Mouse (Mus musculus): ENCODE measurements at regions not wholly inside any gene's neighbourhood (a gene's known extent, or its start where the extent isn't known, plus 50 kb on each side); places are given as distances from the start of the nearest gene placed in this dataset.
"Not testable (repeated sequence)": the region's sequence is repeated elsewhere in the genome, so short reads cannot be mapped to it uniquely, and the experiment has no call there.

DNA sequence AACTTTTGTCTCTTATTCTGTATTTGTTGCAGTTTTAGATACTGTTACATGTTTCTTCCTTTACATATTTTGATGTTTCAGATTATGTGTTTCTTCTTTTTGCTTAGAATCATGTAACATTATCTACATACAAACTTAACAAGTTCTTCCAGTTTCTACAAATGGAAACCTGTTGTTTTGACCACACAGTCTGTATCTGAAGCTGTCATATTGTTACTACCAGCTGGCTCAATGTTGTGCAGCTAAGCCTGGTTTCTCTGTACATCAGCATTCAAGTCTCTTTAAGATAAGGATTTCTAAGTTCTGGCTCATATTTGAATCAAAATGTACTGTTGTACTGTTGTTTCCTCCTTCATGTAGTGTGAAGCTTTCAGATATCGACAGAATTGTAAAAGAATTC lies 65.4 kb upstream of the Vps41 start:
- no peak for TF ChIP-seq CTCF (IDR thresholded peaks at IDR 0.05; ENCODE audit: low read depth)
- Histone ChIP-seq H3K27me3 (ENCODE audit: insufficient read depth, low read length) (no peaks in the 10 kb centered on the region), H3K4me2 (no peak overlapping the region), H3K4me3 (ENCODE audit: low read depth, low read length) (no peak overlapping the region), H3K27ac (ENCODE audit: low read depth) (no peak overlapping the region), H3K4me1 (ENCODE audit: insufficient read depth) (no peaks in the 10 kb centered on the region), H3K36me3 (ENCODE audit: insufficient read depth) (no peaks in the 10 kb centered on the region), H3K9ac (no peak overlapping the region), H3K9me3 (ENCODE audit: low read depth, low read length) (no peaks in the 10 kb centered on the region)
- DNase-seq = no peak
- 81% methylated on average over 1 of the region's 1 CpGs for WGBS
- no peak for ATAC-seq (ENCODE audit: insufficient read depth)

DNA sequence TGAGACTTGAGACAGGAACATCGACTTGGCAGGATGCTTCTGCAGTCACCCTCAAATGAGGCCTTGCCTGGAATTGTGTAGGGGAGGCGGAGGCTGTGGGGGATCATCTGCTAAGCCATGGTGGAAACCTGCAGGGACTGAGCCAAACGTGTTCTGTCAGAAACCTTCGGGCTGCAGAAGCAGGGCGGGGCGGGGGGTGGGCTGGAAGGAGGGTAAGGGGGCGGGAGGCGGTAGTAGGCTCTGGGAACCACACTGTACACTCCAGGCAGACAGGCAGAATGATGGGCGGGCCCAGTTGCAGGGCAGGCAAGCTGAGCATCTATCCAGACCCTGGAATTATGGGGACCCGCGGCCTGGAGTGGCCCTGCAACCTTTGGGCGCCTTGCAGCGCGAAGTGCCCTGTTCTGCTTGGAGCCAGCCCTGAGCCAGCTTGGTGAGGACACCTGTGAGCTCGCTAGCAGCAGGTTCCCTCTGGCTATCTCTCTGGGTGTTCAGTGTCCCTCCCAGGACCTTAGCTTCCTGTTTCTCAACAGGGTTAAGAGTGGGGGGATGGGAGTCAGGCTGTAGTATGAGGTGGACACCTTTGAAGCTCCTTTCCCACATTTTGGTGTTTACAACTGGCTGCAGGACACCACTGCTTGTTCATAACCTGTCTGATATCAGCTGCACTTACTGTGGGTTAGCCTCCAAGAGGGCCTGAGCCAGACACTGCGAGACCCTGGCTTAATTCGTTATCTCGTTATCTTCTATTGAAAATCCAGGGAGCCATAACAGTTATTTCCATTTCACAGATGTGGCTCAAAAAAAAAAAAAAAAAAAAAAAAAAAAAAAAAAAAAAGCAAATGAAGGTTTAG lies 102.1 kb upstream of the Vps41 start:
- Histone ChIP-seq H3K4me2 (0 out of 2 replicates have a peak overlapping the region, but pooled peaks have one; percentile 29), H3K4me3 (ENCODE audit: low read depth, low read length) (no peak overlapping the region), H3K4me1 (ENCODE audit: insufficient read depth) (no peaks in the 10 kb centered on the region), H3K27me3 (ENCODE audit: insufficient read depth, low read length) (no peaks in the 10 kb centered on the region), H3K9me3 (ENCODE audit: low read depth, low read length) (no peaks in the 10 kb centered on the region), H3K9ac (no peak overlapping the region), H3K36me3 (ENCODE audit: insufficient read depth) (no peaks in the 10 kb centered on the region), H3K27ac (ENCODE audit: low read depth) (no peak overlapping the region)
- TF ChIP-seq CTCF (IDR thresholded peaks at IDR 0.05; ENCODE audit: low read depth) = no peak
- WGBS = 13% methylated on average over 18 of the region's 18 CpGs
- peak; percentile 1 for DNase-seq
- ATAC-seq (ENCODE audit: insufficient read depth) = peak; percentile 56; the same call in 1 of the 2 replicates

DNA sequence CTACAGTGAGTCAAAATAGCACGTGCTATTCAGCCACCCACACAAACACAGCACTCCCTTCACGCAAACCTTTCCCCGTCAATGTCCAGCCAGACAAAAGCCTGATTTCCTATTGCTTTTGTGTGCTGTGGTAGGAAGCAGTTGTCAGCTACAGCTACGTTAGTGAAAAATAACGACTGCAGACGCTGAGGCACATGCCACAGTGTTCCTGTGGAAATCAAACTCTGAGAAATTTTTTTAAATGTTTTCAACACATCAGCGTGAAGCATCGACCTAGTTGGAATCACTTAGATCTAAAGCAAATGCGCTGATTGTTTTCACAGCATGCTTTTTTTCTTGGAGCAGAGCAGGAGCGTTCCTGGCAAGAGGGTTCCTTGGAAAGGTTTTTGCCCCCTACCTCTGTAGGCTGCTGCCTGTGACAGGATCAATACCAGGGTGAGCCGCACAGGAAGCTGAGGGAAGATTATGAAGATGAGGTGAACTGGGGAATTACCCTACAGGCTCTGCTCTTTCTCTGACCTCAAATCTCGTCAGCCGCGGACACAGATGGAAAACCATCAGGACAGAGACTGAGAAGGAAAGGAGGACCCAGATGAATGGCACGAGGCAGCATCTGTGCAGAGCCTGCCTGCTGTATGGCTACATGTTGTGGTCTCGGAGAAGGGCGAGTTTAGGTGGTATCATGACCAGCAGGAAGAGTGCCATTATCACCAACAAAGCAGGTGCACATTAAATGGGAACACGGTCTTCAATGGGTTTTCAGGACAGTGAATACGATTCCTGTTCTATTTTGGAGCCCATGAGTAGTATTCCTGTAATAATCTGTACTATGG lies 136.2 kb upstream of the Vps41 start:
- no peak overlapping the region for H3K4me2 ChIP-seq
- H3K27me3 ChIP-seq (ENCODE audit: insufficient read depth, low read length) = no peaks in the 10 kb centered on the region
- no peaks in the 10 kb centered on the region for H3K4me1 ChIP-seq (ENCODE audit: insufficient read depth)
- no peak overlapping the region for H3K27ac ChIP-seq (ENCODE audit: low read depth)
- ATAC-seq (ENCODE audit: insufficient read depth) = no peak
- no peak overlapping the region for H3K4me3 ChIP-seq (ENCODE audit: low read depth, low read length)
- H3K36me3 ChIP-seq (ENCODE audit: insufficient read depth) = no peaks in the 10 kb centered on the region
- H3K9me3 ChIP-seq (ENCODE audit: low read depth, low read length) = no peaks in the 10 kb centered on the region
- no peak for DNase-seq
- WGBS = 43% methylated on average over 19 of the region's 19 CpGs
- H3K9ac ChIP-seq = no peak overlapping the region
- no peak for TF ChIP-seq CTCF (IDR thresholded peaks at IDR 0.05; ENCODE audit: low read depth)

DNA sequence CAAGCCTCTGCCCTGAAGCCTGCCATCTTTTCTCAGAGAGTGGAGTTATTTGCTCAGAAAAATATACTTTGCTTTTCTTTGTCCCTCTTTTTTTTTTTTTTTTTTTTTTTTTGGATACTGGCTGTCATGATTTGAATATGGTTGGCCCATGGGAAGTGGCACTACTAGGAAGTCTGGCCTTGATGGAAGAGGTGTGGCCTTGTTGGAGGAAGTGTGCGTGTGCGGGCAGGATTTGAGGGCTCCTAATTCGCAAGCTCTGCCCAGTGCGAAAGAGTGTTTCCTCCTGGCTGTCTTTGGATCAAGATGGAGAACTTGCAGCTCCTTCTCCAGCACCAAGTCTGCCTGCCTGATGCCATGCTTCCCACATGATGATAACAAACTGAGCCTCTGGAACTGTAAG lies 141.1 kb upstream of the Vps41 start:
- H3K9ac ChIP-seq = no peak overlapping the region
- no peak overlapping the region for H3K27ac ChIP-seq (ENCODE audit: low read depth)
- H3K4me3 ChIP-seq (ENCODE audit: low read depth, low read length) = no peak overlapping the region
- H3K4me1 ChIP-seq (ENCODE audit: insufficient read depth) = no peaks in the 10 kb centered on the region
- no peak for DNase-seq
- no peaks in the 10 kb centered on the region for H3K27me3 ChIP-seq (ENCODE audit: insufficient read depth, low read length)
- WGBS = 61% methylated on average over 4 of the region's 4 CpGs
- H3K36me3 ChIP-seq (ENCODE audit: insufficient read depth) = no peaks in the 10 kb centered on the region
- no peak for ATAC-seq (ENCODE audit: insufficient read depth)
- TF ChIP-seq CTCF (IDR thresholded peaks at IDR 0.05; ENCODE audit: low read depth) = no peak
- no peaks in the 10 kb centered on the region for H3K9me3 ChIP-seq (ENCODE audit: low read depth, low read length)
- H3K4me2 ChIP-seq = no peak overlapping the region

DNA sequence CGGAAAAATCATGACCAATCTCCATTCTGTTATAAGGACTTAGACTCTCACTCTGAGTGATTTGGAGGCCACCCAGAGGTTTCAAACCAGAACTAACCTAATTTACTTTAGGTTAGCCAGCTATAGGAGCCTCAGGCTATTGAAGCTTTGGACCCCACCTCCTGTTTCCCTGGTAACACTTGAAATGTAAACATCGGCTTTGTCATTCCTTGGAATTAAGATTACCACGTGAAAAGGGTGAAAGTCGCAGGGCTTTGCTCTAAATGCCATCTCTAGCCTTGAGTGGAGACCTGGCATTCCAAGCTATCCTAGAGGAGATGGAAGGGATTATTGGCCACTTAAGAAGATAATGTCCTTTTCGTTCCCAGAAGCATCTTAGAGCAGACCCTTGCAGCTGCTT lies 141.5 kb upstream of the Vps41 start:
- ATAC-seq (ENCODE audit: insufficient read depth) = 0 out of 2 replicates have a peak, but pooled peaks have one; percentile 31
- no peak for TF ChIP-seq CTCF (IDR thresholded peaks at IDR 0.05; ENCODE audit: low read depth)
- Histone ChIP-seq H3K4me3 (ENCODE audit: low read depth, low read length) (no peak overlapping the region), H3K36me3 (ENCODE audit: insufficient read depth) (no peaks in the 10 kb centered on the region), H3K27me3 (ENCODE audit: insufficient read depth, low read length) (no peaks in the 10 kb centered on the region), H3K9me3 (ENCODE audit: low read depth, low read length) (no peaks in the 10 kb centered on the region), H3K9ac (no peak overlapping the region), H3K4me2 (no peak overlapping the region), H3K27ac (ENCODE audit: low read depth) (no peak overlapping the region), H3K4me1 (ENCODE audit: insufficient read depth) (no peaks in the 10 kb centered on the region)
- 21% methylated on average over 5 of the region's 5 CpGs for WGBS
- peak; percentile 16 for DNase-seq

DNA sequence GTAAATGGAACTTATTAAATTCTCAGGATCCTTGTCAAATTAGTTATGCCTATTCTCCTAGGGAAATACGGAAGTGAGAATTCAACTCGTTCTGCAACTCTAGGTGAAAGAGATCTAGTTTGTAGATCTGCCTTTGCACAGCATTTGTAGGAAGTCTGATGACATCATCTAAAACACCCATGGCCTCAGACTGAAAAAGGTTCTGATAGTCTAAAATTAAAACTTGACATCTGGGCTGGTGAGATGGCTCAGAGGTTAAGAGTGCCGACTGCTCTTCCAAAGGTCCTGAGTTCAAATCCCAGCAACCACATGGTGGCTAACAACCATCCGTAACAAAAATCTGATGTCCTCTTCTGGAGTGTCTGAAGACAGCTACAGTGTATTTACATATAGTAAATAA lies 144.5 kb upstream of the Pou6f2 start:
- not testable (repeated sequence) for H3K27ac ChIP-seq (ENCODE audit: low read depth); H3K4me2 ChIP-seq; H3K9ac ChIP-seq; H3K9me3 ChIP-seq (ENCODE audit: low read depth, low read length); DNase-seq; H3K4me1 ChIP-seq (ENCODE audit: insufficient read depth); ATAC-seq (ENCODE audit: insufficient read depth); H3K27me3 ChIP-seq (ENCODE audit: insufficient read depth, low read length); H3K36me3 ChIP-seq (ENCODE audit: insufficient read depth); H3K4me3 ChIP-seq (ENCODE audit: low read depth, low read length)
- WGBS = 86% methylated on average over 4 of the region's 4 CpGs

DNA sequence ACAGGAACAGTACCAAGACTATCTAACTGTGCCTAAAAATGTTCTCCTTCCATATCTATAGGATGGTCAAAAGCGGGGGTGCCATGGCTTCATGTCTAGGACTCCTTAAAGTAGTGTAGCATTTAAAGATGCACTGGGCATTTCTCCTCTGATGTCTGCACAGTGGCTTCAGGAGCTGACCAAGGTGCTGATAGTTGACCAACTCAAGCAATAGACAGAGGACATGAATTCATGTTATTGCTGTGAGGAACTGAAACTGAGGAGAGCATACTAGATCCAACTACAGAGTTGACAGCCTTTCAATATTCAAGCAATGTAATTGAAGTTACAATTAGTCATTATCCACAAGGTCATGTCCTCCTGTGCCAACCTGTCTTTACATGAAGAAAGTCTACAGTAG lies 133.0 kb upstream of the Pou6f2 start:
- no peak overlapping the region for H3K4me2 ChIP-seq
- no peak overlapping the region for H3K27ac ChIP-seq (ENCODE audit: low read depth)
- 58% methylated on average over 1 of the region's 1 CpGs for WGBS
- H3K36me3 ChIP-seq (ENCODE audit: insufficient read depth) = no peaks in the 10 kb centered on the region
- H3K4me1 ChIP-seq (ENCODE audit: insufficient read depth) = no peaks in the 10 kb centered on the region
- no peak overlapping the region for H3K9ac ChIP-seq
- no peak for TF ChIP-seq CTCF (IDR thresholded peaks at IDR 0.05; ENCODE audit: low read depth)
- no peaks in the 10 kb centered on the region for H3K9me3 ChIP-seq (ENCODE audit: low read depth, low read length)
- DNase-seq = peak; percentile 80
- no peak for ATAC-seq (ENCODE audit: insufficient read depth)
- no peak overlapping the region for H3K4me3 ChIP-seq (ENCODE audit: low read depth, low read length)
- no peaks in the 10 kb centered on the region for H3K27me3 ChIP-seq (ENCODE audit: insufficient read depth, low read length)

Measured in lung, embryonic 14.5 days (tissue).